Mouse (Mus musculus): Measurements from ENCODE around the gene Slc5a11.

GRCm38 (mm10) chr7:123217448-123218354, 3.1 kb downstream of the Slc5a11 start:
- no peak for TF ChIP-seq POLR2A (IDR thresholded peaks at IDR 0.05; ENCODE audit: borderline replicate concordance, extremely low read depth, low read depth, low read length)
- TF ChIP-seq CTCF (IDR thresholded peaks at IDR 0.05; ENCODE audit: insufficient read depth, low read length): no peak

Data from lung, adult 2 months (tissue).